Mouse (Mus musculus): ENCODE measurements around the gene Map4k3. TPM values are rescaled to one million over a fixed set of nuclear protein-coding genes. Genes with fewer than 3 reads are reported as not detected.
"Not testable (repeated sequence)": the region's sequence is repeated elsewhere in the genome, so short reads cannot be mapped to it uniquely, and the experiment has no call there.

Map4k3 gene
- polyA plus RNA-seq, 1 experiment from 2014 or later: 33.8 TPM

- no peak for ATAC-seq (ENCODE audit: low read depth)
- DNase-seq (ENCODE audit: low spot score): no peak
- no peaks in the 10 kb centered on the region for H3K27me3 ChIP-seq (replicated peaks; ENCODE audit: control insufficient read depth, insufficient read depth, low read length)
These were observed 150.2 kb downstream of the Map4k3 start for GRCm38 (mm10) chr17:80578041-80578440.

GRCm38 (mm10) chr17:80577639-80578038 is 150.6 kb downstream of the Map4k3 start, which contains the start of gene Cdkl4:
Gene Cdkl4, minus strand, starts transcription at chr17:80577813.
- Histone ChIP-seq H3K36me3 (ENCODE audit: control insufficient read depth, insufficient read depth, low read length) (peaks cover 11% of the 10 kb centered on the region), H3K9ac (ENCODE audit: low read depth, low read length) (peak within 1 kb of the TSS; percentile 70), H3K4me3 (ENCODE audit: low read depth, low read length) (peak within 1 kb of the TSS; percentile 47), H3K4me1 (ENCODE audit: control insufficient read depth, insufficient read depth, low read length) (peaks cover 9% of the 10 kb centered on the region; the same call in 1 of the 2 replicates), H3K4me2 (ENCODE audit: low read depth, low read length) (peak within 1 kb of the TSS; percentile 92), H3K27ac (replicated peaks; ENCODE audit: low read depth, low read length) (no peak within 1 kb of the TSS), H3K9me3 (ENCODE audit: control insufficient read depth, low read length) (no peaks in the 10 kb centered on the region), H3K27me3 (replicated peaks; ENCODE audit: control insufficient read depth, insufficient read depth, low read length) (no peaks in the 10 kb centered on the region)
- DNase-seq (ENCODE audit: low spot score) (no peak), ATAC-seq (ENCODE audit: low read depth) (no peak)
- WGBS: 73% methylated on average over 15 of the region's 15 CpGs

More at GRCm38 (mm10) chr17:80578041-80578440, 150.2 kb downstream of the Map4k3 start:
- Histone ChIP-seq H3K4me1 (ENCODE audit: control insufficient read depth, insufficient read depth, low read length) (peaks cover 9% of the 10 kb centered on the region; the same call in 1 of the 2 replicates), H3K27ac (replicated peaks; ENCODE audit: low read depth, low read length) (no peak overlapping the region), H3K4me2 (ENCODE audit: low read depth, low read length) (no peak overlapping the region), H3K36me3 (ENCODE audit: control insufficient read depth, insufficient read depth, low read length) (peaks cover 14% of the 10 kb centered on the region), H3K4me3 (ENCODE audit: low read depth, low read length) (no peak overlapping the region), H3K9me3 (ENCODE audit: control insufficient read depth, low read length) (no peaks in the 10 kb centered on the region), H3K9ac (ENCODE audit: low read depth, low read length) (no peak overlapping the region)
- WGBS: 100% methylated on average over 1 of the region's 1 CpGs

GRCm38 (mm10) chr17:80577214-80577613 is 151.1 kb downstream of the Map4k3 start:
- H3K4me3 ChIP-seq (ENCODE audit: low read depth, low read length): peak overlapping the region; percentile 47
- H3K27ac ChIP-seq (replicated peaks; ENCODE audit: low read depth, low read length): no peak overlapping the region
- H3K36me3 ChIP-seq (ENCODE audit: control insufficient read depth, insufficient read depth, low read length): peaks cover 11% of the 10 kb centered on the region
- 0% methylated on average over 30 of the region's 30 CpGs for WGBS
- H3K9me3 ChIP-seq (ENCODE audit: control insufficient read depth, low read length): no peaks in the 10 kb centered on the region
- H3K9ac ChIP-seq (ENCODE audit: low read depth, low read length): peak overlapping the region; percentile 70
- DNase-seq (ENCODE audit: low spot score) (peak; percentile 91), ATAC-seq (ENCODE audit: low read depth) (peak; percentile 94)
- peaks cover 9% of the 10 kb centered on the region; the same call in 1 of the 2 replicates for H3K4me1 ChIP-seq (ENCODE audit: control insufficient read depth, insufficient read depth, low read length)
- no peaks in the 10 kb centered on the region for H3K27me3 ChIP-seq (replicated peaks; ENCODE audit: control insufficient read depth, insufficient read depth, low read length)
- H3K4me2 ChIP-seq (ENCODE audit: low read depth, low read length): peak overlapping the region; percentile 92

- no peak for DNase-seq (ENCODE audit: low spot score)
These were observed 153.3 kb downstream of the Map4k3 start for GRCm38 (mm10) chr17:80575008-80575407.

GRCm38 (mm10) chr17:80574471-80574965 is 153.8 kb downstream of the Map4k3 start:
- no peak for ATAC-seq (ENCODE audit: low read depth)
- Histone ChIP-seq H3K4me3 (ENCODE audit: low read depth, low read length) (no peak overlapping the region), H3K9me3 (ENCODE audit: control insufficient read depth, low read length) (no peaks in the 10 kb centered on the region), H3K27me3 (replicated peaks; ENCODE audit: control insufficient read depth, insufficient read depth, low read length) (no peaks in the 10 kb centered on the region), H3K36me3 (ENCODE audit: control insufficient read depth, insufficient read depth, low read length) (no peaks in the 10 kb centered on the region), H3K9ac (ENCODE audit: low read depth, low read length) (no peak overlapping the region), H3K27ac (replicated peaks; ENCODE audit: low read depth, low read length) (no peak overlapping the region), H3K4me2 (ENCODE audit: low read depth, low read length) (no peak overlapping the region), H3K4me1 (ENCODE audit: control insufficient read depth, insufficient read depth, low read length) (peaks cover 9% of the 10 kb centered on the region; the same call in 1 of the 2 replicates)
- DNase-seq (ENCODE audit: low spot score): no peak
- whole genome bisulfite sequencing: 81% methylated on average over 7 of the region's 7 CpGs

More at GRCm38 (mm10) chr17:80575008-80575407, 153.3 kb downstream of the Map4k3 start:
- WGBS: 60% methylated on average over 7 of the region's 7 CpGs
- Histone ChIP-seq H3K9me3 (ENCODE audit: control insufficient read depth, low read length) (no peaks in the 10 kb centered on the region), H3K36me3 (ENCODE audit: control insufficient read depth, insufficient read depth, low read length) (no peaks in the 10 kb centered on the region), H3K9ac (ENCODE audit: low read depth, low read length) (no peak overlapping the region), H3K27me3 (replicated peaks; ENCODE audit: control insufficient read depth, insufficient read depth, low read length) (no peaks in the 10 kb centered on the region), H3K4me3 (ENCODE audit: low read depth, low read length) (no peak overlapping the region), H3K4me2 (ENCODE audit: low read depth, low read length) (no peak overlapping the region), H3K4me1 (ENCODE audit: control insufficient read depth, insufficient read depth, low read length) (peaks cover 9% of the 10 kb centered on the region; the same call in 1 of the 2 replicates), H3K27ac (replicated peaks; ENCODE audit: low read depth, low read length) (no peak overlapping the region)
- ATAC-seq (ENCODE audit: low read depth): no peak

- Histone ChIP-seq H3K9ac (ENCODE audit: low read depth, low read length) (no peak overlapping the region), H3K27me3 (replicated peaks; ENCODE audit: control insufficient read depth, insufficient read depth, low read length) (no peaks in the 10 kb centered on the region), H3K9me3 (ENCODE audit: control insufficient read depth, low read length) (no peaks in the 10 kb centered on the region), H3K36me3 (ENCODE audit: control insufficient read depth, insufficient read depth, low read length) (no peaks in the 10 kb centered on the region), H3K4me2 (ENCODE audit: low read depth, low read length) (no peak overlapping the region), H3K4me1 (ENCODE audit: control insufficient read depth, insufficient read depth, low read length) (peaks cover 5% of the 10 kb centered on the region; the same call in 1 of the 2 replicates), H3K27ac (replicated peaks; ENCODE audit: low read depth, low read length) (no peak overlapping the region), H3K4me3 (ENCODE audit: low read depth, low read length) (no peak overlapping the region)
- DNase-seq (ENCODE audit: low spot score) (no peak), ATAC-seq (ENCODE audit: low read depth) (no peak)
- 88% methylated on average over 13 of the region's 13 CpGs for WGBS
These were observed 155.9 kb downstream of the Map4k3 start for GRCm38 (mm10) chr17:80572187-80572935.

GRCm38 (mm10) chr17:80571460-80571859 is 156.8 kb downstream of the Map4k3 start:
- Histone ChIP-seq H3K27ac (replicated peaks; ENCODE audit: low read depth, low read length) (no peak overlapping the region), H3K4me2 (ENCODE audit: low read depth, low read length) (no peak overlapping the region), H3K4me3 (ENCODE audit: low read depth, low read length) (no peak overlapping the region), H3K36me3 (ENCODE audit: control insufficient read depth, insufficient read depth, low read length) (no peaks in the 10 kb centered on the region), H3K9me3 (ENCODE audit: control insufficient read depth, low read length) (no peaks in the 10 kb centered on the region), H3K27me3 (replicated peaks; ENCODE audit: control insufficient read depth, insufficient read depth, low read length) (no peaks in the 10 kb centered on the region), H3K9ac (ENCODE audit: low read depth, low read length) (no peak overlapping the region), H3K4me1 (ENCODE audit: control insufficient read depth, insufficient read depth, low read length) (no peaks in the 10 kb centered on the region)
- ATAC-seq (ENCODE audit: low read depth) (no peak), DNase-seq (ENCODE audit: low spot score) (no peak)
- 73% methylated on average over 4 of the region's 4 CpGs for WGBS

- DNase-seq (ENCODE audit: low spot score); H3K9me3 ChIP-seq (ENCODE audit: control insufficient read depth, low read length); H3K9ac ChIP-seq (ENCODE audit: low read depth, low read length): not testable (repeated sequence)
These were observed 158.6 kb downstream of the Map4k3 start for GRCm38 (mm10) chr17:80569718-80570117.

More at GRCm38 (mm10) chr17:80569718-80570117, 158.6 kb downstream of the Map4k3 start:
- not testable (repeated sequence) for H3K27me3 ChIP-seq (replicated peaks; ENCODE audit: control insufficient read depth, insufficient read depth, low read length); ATAC-seq (ENCODE audit: low read depth); H3K27ac ChIP-seq (replicated peaks; ENCODE audit: low read depth, low read length); H3K4me1 ChIP-seq (ENCODE audit: control insufficient read depth, insufficient read depth, low read length); H3K4me2 ChIP-seq (ENCODE audit: low read depth, low read length); H3K4me3 ChIP-seq (ENCODE audit: low read depth, low read length); H3K36me3 ChIP-seq (ENCODE audit: control insufficient read depth, insufficient read depth, low read length)
- WGBS: 95% methylated on average over 1 of the region's 2 CpGs
